Mouse (Mus musculus): ENCODE results near the gene Plk1.

DNA sequence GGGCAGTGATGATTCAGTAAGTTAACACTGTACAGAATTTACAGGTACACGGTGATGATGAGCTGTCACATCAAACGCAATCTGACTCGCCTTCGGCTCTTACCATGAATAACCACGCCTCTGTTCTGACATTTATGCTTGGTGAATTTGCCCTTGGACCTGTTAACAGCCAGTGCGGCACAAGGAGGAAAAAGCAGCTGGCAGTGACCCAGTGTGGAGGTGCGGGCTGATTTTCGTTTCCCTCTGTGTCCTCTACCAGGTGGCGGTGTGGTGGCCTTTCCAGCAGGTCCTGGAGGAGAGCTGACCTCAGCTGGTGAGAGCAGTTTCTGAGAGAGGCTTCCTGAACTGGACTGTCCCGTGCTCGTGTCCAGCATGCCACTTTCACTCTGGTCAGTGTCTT lies 32.3 kb upstream of the Plk1 start:
- TF ChIP-seq CTCF (IDR thresholded peaks at IDR 0.05; ENCODE audit: borderline replicate concordance, insufficient read depth, low read depth, low read length) (no peak), POLR2A (IDR thresholded peaks at IDR 0.05; ENCODE audit: borderline replicate concordance, insufficient read depth, low read length) (no peak)

Measured in cerebellum, adult 2 months (tissue).